Mouse (Mus musculus): ENCODE measurements at regions not wholly inside any gene's neighbourhood (a gene's known extent, or its start where the extent isn't known, plus 50 kb on each side); places are given as distances from the start of the nearest gene placed in this dataset.

GRCm38 (mm10) chr14:114781821-114782220, 310.2 kb upstream of the Gpc5 start:
- TF ChIP-seq POLR2A (IDR thresholded peaks at IDR 0.05; ENCODE audit: control insufficient read depth, low read depth, low read length) (no peak), CTCF (IDR thresholded peaks at IDR 0.05; ENCODE audit: control insufficient read depth, insufficient read depth, insufficient replicate concordance, low read depth, low read length) (no peak)
